Mouse (Mus musculus): Measurements from ENCODE around the gene Zfp277.

Gene Zfp277

DNA sequence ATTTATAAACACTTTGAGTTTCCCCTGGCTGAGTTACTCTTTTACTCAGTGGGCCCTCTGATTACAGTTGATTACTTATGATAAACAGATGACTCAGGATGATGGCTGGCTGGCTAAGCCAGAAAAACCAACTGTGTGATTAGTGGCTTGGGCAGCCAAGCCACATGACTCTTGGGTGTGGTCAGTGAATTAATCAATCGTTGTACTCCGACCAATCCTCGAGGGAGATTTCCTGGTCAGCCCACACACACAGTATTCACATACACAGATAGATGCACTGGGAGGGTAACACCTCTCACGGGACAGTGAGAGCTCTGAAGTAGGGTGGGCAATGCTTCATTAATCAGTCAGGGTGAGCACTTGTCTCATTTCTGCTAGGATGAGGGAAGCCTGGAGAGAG lies 97.5 kb downstream of the Zfp277 start:
- DNase-seq, result no peak

DNA sequence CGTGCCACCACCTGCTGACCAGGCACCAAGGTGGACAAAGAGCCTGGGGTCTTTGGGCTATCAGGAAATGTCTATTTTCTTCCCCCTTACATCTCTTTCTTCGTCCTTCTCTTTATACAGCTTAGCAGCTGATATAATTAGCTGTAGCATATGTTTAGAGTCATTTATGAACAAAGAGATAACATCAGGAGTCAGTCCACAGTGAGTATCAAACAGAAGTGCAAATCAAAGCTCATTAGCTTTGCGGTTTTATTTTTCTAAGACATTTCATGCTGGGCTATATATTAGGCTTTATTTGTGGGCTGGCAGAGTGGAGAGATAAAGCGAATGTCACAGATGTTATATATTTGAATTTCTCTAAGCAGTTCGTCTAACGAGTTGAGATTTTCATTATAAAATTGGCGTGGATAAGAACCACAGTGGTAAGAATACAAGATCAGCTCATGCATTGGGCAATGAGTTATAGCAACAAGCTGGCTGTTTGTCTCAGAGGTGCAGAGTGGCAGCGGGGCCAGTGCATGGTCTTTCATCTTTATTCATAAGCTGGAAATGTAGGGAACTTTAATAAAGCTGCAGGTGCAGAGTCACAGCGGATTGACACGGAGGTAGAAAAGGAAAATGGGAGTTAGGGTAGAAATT lies 98.5 kb downstream of the Zfp277 start:
- no peak for DNase-seq

GRCm38 (mm10) chr12:40341443-40341842 lies 104.3 kb downstream of the Zfp277 start:
- DNase-seq, result no peak

GRCm38 (mm10) chr12:40335303-40335702 lies 110.4 kb downstream of the Zfp277 start:
- no peak for DNase-seq

DNA sequence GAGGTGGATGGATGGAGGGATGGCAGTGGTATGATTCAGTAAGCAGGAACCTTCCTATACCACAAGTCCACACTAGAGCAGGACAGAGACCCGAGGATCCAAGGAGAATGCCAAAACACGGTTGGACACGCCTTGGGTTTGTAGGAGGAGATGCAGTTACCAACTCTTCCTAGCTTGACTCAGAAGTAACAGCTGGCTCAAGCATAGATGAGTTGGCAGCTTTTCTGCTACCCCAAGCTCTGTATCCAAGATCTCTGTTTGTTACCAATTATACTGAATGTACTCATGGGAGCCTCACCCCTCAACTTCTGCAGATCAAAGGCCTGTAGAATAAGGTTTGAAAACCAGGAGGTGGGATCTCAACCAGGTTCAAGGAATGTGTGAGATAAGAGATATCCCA lies 114.2 kb downstream of the Zfp277 start:
- DNase-seq, result no peak

- DNase-seq, result no peak
Measured at GRCm38 (mm10) chr12:40327012-40327660, 118.6 kb downstream of the Zfp277 start.

DNA sequence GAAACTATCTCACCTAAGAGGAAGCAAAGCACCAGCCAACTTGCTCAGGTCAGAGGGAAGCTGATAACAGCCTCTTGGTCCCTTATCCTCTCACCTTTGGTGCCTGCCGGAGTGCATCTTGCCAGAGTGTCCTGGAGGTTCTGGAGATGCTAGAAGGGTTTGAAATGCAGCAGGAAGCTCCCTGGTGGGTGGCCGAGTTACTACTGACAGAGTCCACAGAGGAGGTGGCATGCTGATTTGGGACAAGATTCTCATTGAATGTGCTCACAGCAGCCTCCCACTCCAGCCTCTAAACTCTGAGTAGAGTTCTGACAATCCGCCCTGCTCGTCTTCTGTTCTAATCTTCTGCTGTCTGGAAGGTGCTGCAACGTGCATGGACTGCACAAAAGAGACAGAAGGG lies 120.1 kb downstream of the Zfp277 start:
- no peak for DNase-seq

GRCm38 (mm10) chr12:40324819-40325218 lies 120.9 kb downstream of the Zfp277 start:
- DNase-seq, result no peak

DNA sequence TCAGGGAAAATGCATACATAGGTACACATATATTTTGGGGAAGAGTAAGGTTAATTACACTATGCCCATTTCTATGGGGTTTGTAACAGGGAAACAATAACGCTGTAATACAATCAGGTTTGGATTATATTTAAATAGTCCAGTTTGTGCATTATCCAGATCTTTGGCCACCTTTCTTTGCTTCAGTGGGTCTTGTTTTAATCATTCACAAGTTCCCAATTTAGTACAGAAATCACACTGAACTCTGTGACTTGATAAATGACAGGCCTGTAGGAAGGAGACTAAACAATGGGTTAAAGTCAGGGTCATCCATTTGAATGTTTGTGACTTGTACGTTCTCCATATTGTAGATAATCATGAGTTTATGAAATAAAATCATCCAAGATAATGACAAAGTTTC lies 130.6 kb downstream of the Zfp277 start:
- no peak for DNase-seq

DNA sequence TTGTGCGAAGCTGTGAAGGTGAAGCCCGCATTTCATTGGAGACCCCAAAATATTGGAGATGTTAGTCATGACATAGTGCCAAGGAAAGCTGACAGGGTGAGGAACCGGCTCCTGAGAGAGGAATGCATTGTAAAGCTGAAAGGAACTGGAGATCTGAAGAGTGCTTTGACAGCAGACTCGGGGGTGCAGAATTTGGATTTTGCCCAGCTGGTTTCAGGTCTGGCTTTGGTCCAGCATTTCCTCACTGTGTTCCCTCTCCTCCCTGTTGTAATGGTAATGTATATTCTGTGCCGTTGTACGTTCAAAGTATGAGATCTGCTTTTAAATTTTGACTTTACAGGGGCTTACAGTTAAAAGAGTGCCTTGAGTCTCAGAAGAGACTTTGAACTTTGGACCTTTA lies 141.7 kb downstream of the Zfp277 start:
- DNase-seq, result no peak

- no peak for DNase-seq
Measured at GRCm38 (mm10) chr12:40298636-40299035, 147.1 kb downstream of the Zfp277 start.

DNA sequence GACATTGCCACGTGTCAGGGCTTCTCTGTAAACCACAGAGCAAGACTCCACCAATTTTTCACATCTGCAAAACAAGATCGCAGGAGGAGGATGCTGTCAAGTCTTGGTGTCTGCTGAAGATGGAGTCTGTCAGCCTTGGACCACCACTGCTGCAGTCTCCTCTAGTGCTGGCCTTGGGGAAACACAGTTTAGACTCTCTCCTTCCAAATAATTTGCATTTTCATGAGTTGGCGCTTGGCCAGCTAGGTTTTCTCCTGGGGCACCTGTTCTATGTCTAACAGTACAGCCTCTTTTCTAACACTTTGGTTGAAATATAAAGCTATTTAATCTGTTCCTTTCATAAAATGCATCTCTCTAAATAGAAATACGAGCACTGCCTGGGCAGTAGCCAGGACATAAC lies 159.2 kb downstream of the Zfp277 start:
- DNase-seq, result no peak

GRCm38 (mm10) chr12:40280596-40281325 lies 164.9 kb downstream of the Zfp277 start:
- no peak for DNase-seq

DNA sequence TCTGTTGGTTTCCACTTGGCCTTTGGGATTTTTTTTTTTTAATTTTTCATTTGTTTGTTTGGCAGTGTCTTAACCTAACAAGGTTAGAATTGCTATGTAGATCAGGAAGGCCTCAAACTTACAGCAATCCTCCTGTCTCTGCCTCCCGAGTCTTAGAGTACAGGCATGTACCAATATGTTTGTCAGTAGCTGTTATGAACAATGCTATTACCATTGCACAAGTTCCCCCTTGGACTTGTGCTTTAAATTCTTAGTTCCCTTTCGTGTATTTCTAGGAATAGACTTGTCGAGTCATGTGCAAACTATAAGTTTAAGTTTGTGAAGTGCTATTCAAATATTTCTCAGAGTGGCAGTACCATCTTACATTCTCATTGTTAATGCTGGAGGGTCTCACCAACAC lies 168.1 kb downstream of the Zfp277 start:
- no peak for DNase-seq

- DNase-seq, result no peak
Measured at GRCm38 (mm10) chr12:40274931-40275330, 170.8 kb downstream of the Zfp277 start.

- no peak for DNase-seq
Measured at GRCm38 (mm10) chr12:40273339-40273738, 172.4 kb downstream of the Zfp277 start.

- no peak for DNase-seq
Measured at GRCm38 (mm10) chr12:40272710-40273109, 173.0 kb downstream of the Zfp277 start.

- DNase-seq, result no peak
Measured at GRCm38 (mm10) chr12:40268313-40268712, 177.4 kb downstream of the Zfp277 start.

Data from liver (tissue).